Mouse (Mus musculus): Measurements from ENCODE around the gene Tmem116. TPM values are rescaled to one million over a fixed set of nuclear protein-coding genes. Genes with fewer than 3 reads are reported as not detected.
"Not testable (repeated sequence)": the region's sequence is repeated elsewhere in the genome, so short reads cannot be mapped to it uniquely, and the experiment has no call there.

The Tmem116 gene
- polyA plus RNA-seq, 1 experiment = 0.70 TPM

DNA sequence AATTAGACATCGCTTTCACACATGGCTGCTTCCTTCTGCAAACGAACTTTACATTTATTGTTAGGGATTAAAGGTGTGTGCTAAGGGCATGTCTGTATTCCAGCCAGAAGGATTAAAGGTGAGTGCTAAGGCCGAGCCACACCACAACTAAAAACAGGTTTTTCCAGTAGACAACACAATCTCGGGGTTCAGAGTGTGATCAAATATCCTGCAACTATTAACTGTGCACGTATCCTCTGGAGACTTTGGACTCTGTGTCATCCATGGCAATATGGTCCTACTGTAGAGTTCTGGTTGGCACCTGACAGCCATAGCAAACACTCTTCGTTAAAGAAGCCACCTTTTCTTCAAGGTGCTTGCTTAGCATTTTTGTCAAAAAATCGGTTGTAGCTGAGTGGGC is 58.3 kb downstream of the Tmem116 start:
- WGBS = 37% methylated on average over 7 of the region's 7 CpGs
- H3K4me1 ChIP-seq (ENCODE audit: control insufficient read depth, insufficient read depth, insufficient read length, low read length) = peaks cover 9% of the 10 kb centered on the region; the same call in 1 of the 2 replicates
- peak overlapping the region; percentile 83 for H3K27ac ChIP-seq (ENCODE audit: insufficient read depth, low read depth, low read length)
- H3K27me3 ChIP-seq (ENCODE audit: control insufficient read depth, insufficient read depth, low read length) = no peaks in the 10 kb centered on the region
- H3K4me3 ChIP-seq (ENCODE audit: low read depth, low read length) = no peak overlapping the region
- TF ChIP-seq POLR2A (IDR thresholded peaks at IDR 0.05; ENCODE audit: low read depth, low read length) = no peak
- no peaks in the 10 kb centered on the region for H3K36me3 ChIP-seq (ENCODE audit: control insufficient read depth, insufficient read depth, low read length)

DNA sequence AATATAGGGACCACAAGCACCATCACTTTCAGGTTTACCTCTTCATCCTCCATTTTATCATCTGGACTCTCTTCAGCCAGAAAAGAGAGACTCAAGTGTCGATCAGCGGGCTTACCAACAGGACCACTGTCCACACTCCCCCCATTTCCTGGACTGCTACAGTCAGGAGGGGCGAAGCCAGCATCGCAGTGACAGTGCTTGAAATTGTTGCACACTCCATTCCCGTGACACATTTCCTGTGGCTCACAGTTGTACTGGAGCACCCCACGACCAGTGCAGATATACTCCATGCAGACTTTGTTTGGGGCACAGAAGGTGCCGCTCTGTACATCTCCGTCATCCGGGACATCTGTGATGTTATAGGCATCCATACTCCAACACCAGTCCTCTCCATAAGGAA is 67.3 kb downstream of the Tmem116 start:
- TF ChIP-seq POLR2A (IDR thresholded peaks at IDR 0.05; ENCODE audit: low read depth, low read length) (no peak), CTCF (IDR thresholded peaks at IDR 0.05; ENCODE audit: extremely low read depth, insufficient read length, insufficient replicate concordance, low read depth, low read length) (no peak)
- WGBS = 91% methylated on average over 9 of the region's 9 CpGs
- peaks cover 24% of the 10 kb centered on the region for H3K36me3 ChIP-seq (ENCODE audit: control insufficient read depth, insufficient read depth, low read length)
- no peaks in the 10 kb centered on the region for H3K4me1 ChIP-seq (ENCODE audit: control insufficient read depth, insufficient read depth, insufficient read length, low read length)
- no peak overlapping the region for H3K4me3 ChIP-seq (ENCODE audit: low read depth, low read length)
- H3K27ac ChIP-seq (ENCODE audit: insufficient read depth, low read depth, low read length) = no peak overlapping the region
- no peaks in the 10 kb centered on the region for H3K27me3 ChIP-seq (ENCODE audit: control insufficient read depth, insufficient read depth, low read length)

DNA sequence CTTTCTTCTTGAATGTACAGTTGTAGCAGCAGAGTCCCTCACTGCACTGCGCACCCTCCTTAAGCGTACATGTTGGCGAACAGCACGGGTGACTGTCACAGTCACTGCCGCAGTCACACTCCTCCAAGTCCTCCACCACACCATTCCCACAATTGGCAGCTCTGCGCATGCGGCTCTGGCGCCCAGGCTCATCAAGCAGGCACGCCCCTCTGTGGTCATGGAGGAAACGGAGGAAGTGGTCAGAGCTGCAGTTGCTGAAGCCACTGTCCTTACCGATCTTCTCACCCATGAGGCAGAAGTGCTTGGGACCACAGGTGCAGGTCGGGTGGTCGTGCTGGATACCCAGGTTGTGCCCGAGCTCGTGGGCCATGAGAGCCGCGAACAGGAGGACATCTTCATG is 68.1 kb downstream of the Tmem116 start:
- not testable (repeated sequence) for H3K27me3 ChIP-seq (ENCODE audit: control insufficient read depth, insufficient read depth, low read length); H3K27ac ChIP-seq (ENCODE audit: insufficient read depth, low read depth, low read length); H3K4me1 ChIP-seq (ENCODE audit: control insufficient read depth, insufficient read depth, insufficient read length, low read length); H3K4me3 ChIP-seq (ENCODE audit: low read depth, low read length)
- peaks cover 31% of the 10 kb centered on the region for H3K36me3 ChIP-seq (ENCODE audit: control insufficient read depth, insufficient read depth, low read length)
- 82% methylated on average over 11 of the region's 17 CpGs for WGBS

DNA sequence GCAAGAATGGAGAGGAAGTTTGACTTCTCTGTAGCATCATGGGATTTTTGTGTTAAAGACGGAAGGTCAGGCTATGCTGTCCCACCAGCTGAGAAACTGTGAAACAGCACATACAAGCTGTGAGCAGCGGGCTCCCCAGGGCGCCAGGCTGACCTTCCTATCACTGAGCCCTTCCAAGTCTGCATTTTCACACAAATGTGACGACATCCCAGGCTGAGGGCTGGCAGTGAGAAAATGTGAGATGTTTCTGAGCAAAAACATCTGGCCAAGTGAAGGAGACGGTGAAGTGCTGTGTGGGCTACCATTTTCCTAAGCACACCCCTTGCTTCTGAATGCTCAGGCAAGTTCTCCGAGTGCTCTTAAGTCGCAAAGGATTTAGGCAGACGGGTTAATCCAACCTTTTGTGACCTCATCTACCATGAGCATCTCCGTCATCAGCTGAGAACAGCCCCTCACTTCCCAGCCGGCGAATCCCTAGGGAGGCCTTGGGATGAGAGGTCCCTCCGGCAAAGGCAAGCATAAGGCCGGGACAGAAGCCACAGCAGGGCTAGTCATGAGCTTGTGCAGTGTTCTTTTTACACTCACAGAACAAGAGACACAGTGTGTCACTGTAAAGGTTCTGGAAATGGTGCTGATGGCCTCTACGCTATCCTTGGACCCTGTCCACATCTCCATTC is 74.2 kb downstream of the Tmem116 start:
- 92% methylated on average over 14 of the region's 14 CpGs for WGBS
- Histone ChIP-seq H3K27me3 (ENCODE audit: control insufficient read depth, insufficient read depth, low read length) (no peaks in the 10 kb centered on the region), H3K4me1 (ENCODE audit: control insufficient read depth, insufficient read depth, insufficient read length, low read length) (no peaks in the 10 kb centered on the region), H3K36me3 (ENCODE audit: control insufficient read depth, insufficient read depth, low read length) (peaks cover 80% of the 10 kb centered on the region), H3K4me3 (ENCODE audit: low read depth, low read length) (no peak overlapping the region), H3K27ac (ENCODE audit: insufficient read depth, low read depth, low read length) (no peak overlapping the region)
- TF ChIP-seq POLR2A (IDR thresholded peaks at IDR 0.05; ENCODE audit: low read depth, low read length) (no peak), CTCF (IDR thresholded peaks at IDR 0.05; ENCODE audit: extremely low read depth, insufficient read length, insufficient replicate concordance, low read depth, low read length) (no peak)

DNA sequence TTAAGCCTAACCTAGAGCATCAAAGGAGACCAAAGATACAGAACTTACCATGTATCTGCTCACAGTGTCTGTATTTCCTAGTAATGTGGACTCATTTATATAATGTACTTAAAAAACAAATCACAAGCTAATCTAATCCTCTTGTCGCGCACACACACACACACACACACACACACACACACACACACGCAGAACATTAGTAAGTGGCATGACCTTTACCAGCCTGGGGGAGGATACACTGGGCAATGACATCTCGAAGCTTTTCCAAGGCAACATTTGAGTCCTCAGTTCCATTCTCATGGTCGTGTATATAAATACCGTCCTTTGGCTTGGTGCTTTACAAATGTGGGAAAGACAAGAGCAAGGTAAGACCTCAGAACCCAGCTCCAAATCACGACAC is 74.8 kb downstream of the Tmem116 start:
- no peaks in the 10 kb centered on the region for H3K27me3 ChIP-seq (ENCODE audit: control insufficient read depth, insufficient read depth, low read length)
- WGBS = 92% methylated on average over 7 of the region's 7 CpGs
- H3K36me3 ChIP-seq (ENCODE audit: control insufficient read depth, insufficient read depth, low read length) = peaks cover 80% of the 10 kb centered on the region
- H3K27ac ChIP-seq (ENCODE audit: insufficient read depth, low read depth, low read length) = no peak overlapping the region
- TF ChIP-seq CTCF (IDR thresholded peaks at IDR 0.05; ENCODE audit: extremely low read depth, insufficient read length, insufficient replicate concordance, low read depth, low read length) = no peak
- TF ChIP-seq POLR2A (IDR thresholded peaks at IDR 0.05; ENCODE audit: low read depth, low read length) = no peak
- H3K4me1 ChIP-seq (ENCODE audit: control insufficient read depth, insufficient read depth, insufficient read length, low read length) = no peaks in the 10 kb centered on the region
- H3K4me3 ChIP-seq (ENCODE audit: low read depth, low read length) = no peak overlapping the region

DNA sequence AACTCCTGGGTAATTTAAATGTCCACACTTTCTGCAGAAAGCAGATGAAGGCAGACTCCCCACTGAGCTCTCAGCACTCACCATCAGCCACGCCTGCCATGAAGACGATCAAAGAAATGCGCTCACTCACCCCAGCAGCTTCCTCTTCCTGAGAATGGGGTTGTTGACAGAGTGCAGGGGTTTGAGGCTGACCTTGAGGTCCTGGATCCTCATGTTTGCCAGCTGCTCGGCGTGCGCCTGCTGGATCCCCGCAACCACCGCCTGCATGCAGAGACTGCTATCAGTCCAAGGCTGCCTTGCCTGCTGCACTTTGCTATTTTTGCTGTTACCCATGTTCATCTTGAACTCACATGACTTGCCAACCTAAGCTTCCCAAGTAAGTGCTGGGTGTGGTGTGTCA is 75.3 kb downstream of the Tmem116 start:
- no peak overlapping the region for H3K27ac ChIP-seq (ENCODE audit: insufficient read depth, low read depth, low read length)
- no peaks in the 10 kb centered on the region for H3K4me1 ChIP-seq (ENCODE audit: control insufficient read depth, insufficient read depth, insufficient read length, low read length)
- H3K27me3 ChIP-seq (ENCODE audit: control insufficient read depth, insufficient read depth, low read length) = no peaks in the 10 kb centered on the region
- peaks cover 79% of the 10 kb centered on the region for H3K36me3 ChIP-seq (ENCODE audit: control insufficient read depth, insufficient read depth, low read length)
- no peak overlapping the region for H3K4me3 ChIP-seq (ENCODE audit: low read depth, low read length)
- no peak for TF ChIP-seq CTCF (IDR thresholded peaks at IDR 0.05; ENCODE audit: extremely low read depth, insufficient read length, insufficient replicate concordance, low read depth, low read length)
- TF ChIP-seq POLR2A (IDR thresholded peaks at IDR 0.05; ENCODE audit: low read depth, low read length) = no peak
- 89% methylated on average over 8 of the region's 8 CpGs for WGBS

DNA sequence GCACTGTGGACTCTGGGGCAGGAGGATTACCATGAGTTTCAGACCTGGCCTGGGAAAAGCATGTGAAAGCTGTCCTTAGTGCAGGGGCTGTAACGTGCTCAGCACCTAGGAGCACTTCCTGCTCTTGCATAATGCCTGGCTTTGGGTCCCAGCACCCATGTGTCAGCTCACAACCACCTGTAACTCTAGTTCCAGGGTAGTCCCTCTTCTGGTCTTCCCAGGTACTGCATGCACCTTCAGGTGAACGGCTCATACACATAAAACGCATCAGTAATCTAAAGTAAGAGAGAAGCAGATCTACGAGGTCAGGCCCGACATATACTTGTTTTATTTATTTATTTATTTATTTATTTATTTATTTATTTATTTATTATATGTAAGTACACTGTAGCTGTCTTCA is 82.8 kb downstream of the Tmem116 start:
- H3K36me3 ChIP-seq (ENCODE audit: control insufficient read depth, insufficient read depth, low read length) = peaks cover 68% of the 10 kb centered on the region
- H3K4me3 ChIP-seq (ENCODE audit: low read depth, low read length) = no peak overlapping the region
- no peak overlapping the region for H3K27ac ChIP-seq (ENCODE audit: insufficient read depth, low read depth, low read length)
- no peaks in the 10 kb centered on the region for H3K4me1 ChIP-seq (ENCODE audit: control insufficient read depth, insufficient read depth, insufficient read length, low read length)
- 90% methylated on average over 5 of the region's 5 CpGs for WGBS
- TF ChIP-seq POLR2A (IDR thresholded peaks at IDR 0.05; ENCODE audit: low read depth, low read length) (no peak), CTCF (IDR thresholded peaks at IDR 0.05; ENCODE audit: extremely low read depth, insufficient read length, insufficient replicate concordance, low read depth, low read length) (peak; percentile 39; the same call in 1 of the 2 replicates)
- no peaks in the 10 kb centered on the region for H3K27me3 ChIP-seq (ENCODE audit: control insufficient read depth, insufficient read depth, low read length)

DNA sequence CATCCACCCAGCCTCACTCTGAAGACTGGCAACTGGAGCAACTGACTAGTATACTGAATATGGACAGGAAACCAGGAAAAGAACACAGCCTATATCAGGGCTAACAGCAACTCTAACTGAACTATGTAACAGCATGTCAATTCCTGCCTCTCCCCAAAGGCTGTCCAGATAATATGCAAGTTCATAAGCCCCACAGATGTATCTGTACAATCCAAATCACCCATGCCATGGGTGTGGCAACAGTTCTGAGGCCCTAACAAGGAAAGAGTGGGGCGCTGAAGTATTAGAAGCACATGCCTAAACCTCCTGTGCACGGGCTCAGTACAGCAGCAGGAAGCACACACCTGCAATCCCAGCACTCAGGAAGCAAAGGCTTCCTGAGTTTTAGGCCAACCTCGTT is 83.4 kb downstream of the Tmem116 start:
- H3K4me1 ChIP-seq (ENCODE audit: control insufficient read depth, insufficient read depth, insufficient read length, low read length) = no peaks in the 10 kb centered on the region
- 70% methylated on average over 3 of the region's 3 CpGs for WGBS
- no peak overlapping the region for H3K27ac ChIP-seq (ENCODE audit: insufficient read depth, low read depth, low read length)
- peaks cover 64% of the 10 kb centered on the region for H3K36me3 ChIP-seq (ENCODE audit: control insufficient read depth, insufficient read depth, low read length)
- TF ChIP-seq POLR2A (IDR thresholded peaks at IDR 0.05; ENCODE audit: low read depth, low read length) (no peak), CTCF (IDR thresholded peaks at IDR 0.05; ENCODE audit: extremely low read depth, insufficient read length, insufficient replicate concordance, low read depth, low read length) (no peak)
- no peak overlapping the region for H3K4me3 ChIP-seq (ENCODE audit: low read depth, low read length)
- no peaks in the 10 kb centered on the region for H3K27me3 ChIP-seq (ENCODE audit: control insufficient read depth, insufficient read depth, low read length)
